Mouse (Mus musculus) spleen, adult 2 months (tissue): ENCODE measurements around the gene Grtp1. TPM values are rescaled to one million over a fixed set of nuclear protein-coding genes. Genes with fewer than 3 reads are reported as not detected.

Experiments
- DNase-seq, 2 experiments: peaks; one replicate each; pipeline versions ENCODE4 v3.0.0 to v3.0.0-alpha.2; 2012 to 2021; ENCODE audit warnings: low spot score in 2 of 2, low read depth in 1 of 2
- H3K27ac ChIP-seq: fragments of 200-500 bp; 2 replicates; pipeline ENCODE4 v1.5.1; 2012; ENCODE audit warnings: low read length, inconsistent platforms; ENCODE audit not compliant: insufficient read depth
- H3K27me3 ChIP-seq: fragments of 200-500 bp; 2 replicates; pipeline ENCODE4 v1.6.1; 2012; ENCODE audit warnings: mild to moderate bottlenecking, moderate library complexity, low read length, inconsistent platforms; ENCODE audit not compliant: control insufficient read depth, insufficient read depth
- H3K36me3 ChIP-seq: fragments of 200-500 bp; 2 replicates; pipeline ENCODE4 v1.6.1; 2012; ENCODE audit warnings: mild to moderate bottlenecking, low read length, inconsistent platforms; ENCODE audit not compliant: control insufficient read depth, insufficient read depth
- H3K4me1 ChIP-seq: fragments of 200-500 bp; 2 replicates; pipeline ENCODE4 v1.6.1; 2011; ENCODE audit warnings: inconsistent platforms; ENCODE audit not compliant: control insufficient read depth, insufficient read depth, insufficient read length
- H3K4me3 ChIP-seq: fragments of 200-500 bp; 2 replicates; pipeline ENCODE4 v1.5.1; 2011; ENCODE audit warnings: mild to moderate bottlenecking, inconsistent platforms; ENCODE audit not compliant: insufficient read depth, insufficient read length; ENCODE audit errors: extremely low read depth
- CTCF ChIP-seq: fragments of 200-500 bp; IDR thresholded peaks from 2 replicates; pipeline ENCODE4 v1.5.1; 2011; ENCODE audit warnings: mild to moderate bottlenecking, inconsistent platforms; ENCODE audit not compliant: insufficient read depth, insufficient read length, insufficient replicate concordance; ENCODE audit errors: extremely low read depth
- POLR2A ChIP-seq: fragments of 200-500 bp; IDR thresholded peaks from 2 replicates; pipeline ENCODE4 v1.6.1; 2011; ENCODE audit warnings: low read depth, low read length, inconsistent platforms
- WGBS: fragments of 180-500 bp; shearing (Covaris S2); methylation state at CpG from one replicate; pipeline ENCODE4 v1.1.7; 2018; 5-methylcytosine and 5-hydroxymethylcytosine counted together
- polyA plus RNA-seq: library from polyadenylated mRNA; depleted of rRNA; stranded (reverse); fragments of >200 nt; gene quantifications from 2 replicates; pipeline ENCODE4 v1.2.3, GENCODE M21; 2012

The Grtp1 gene
- polyA plus RNA-seq, 1 experiment = 1.6 TPM

GRCm38 (mm10) chr8:13206290-13206689, 5.9 kb upstream of the Grtp1 start:
- Histone ChIP-seq H3K4me3 (no peak overlapping the region), H3K4me1 (no peaks in the 10 kb centered on the region), H3K36me3 (no peaks in the 10 kb centered on the region), H3K27me3 (0 out of 2 replicates have a peak, but pooled peaks cover 2% of the 10 kb centered on the region), H3K27ac (no peak overlapping the region)
- 78% methylated on average over 5 of the region's 5 CpGs for WGBS
- DNase-seq = no peak
- TF ChIP-seq POLR2A = no peak
- TF ChIP-seq CTCF = no peak

GRCm38 (mm10) chr8:13205311-13205710, 4.9 kb upstream of the Grtp1 start:
- H3K27me3 ChIP-seq = peaks cover 6% of the 10 kb centered on the region
- no peaks in the 10 kb centered on the region; the same call in none of the 2 replicates for H3K4me1 ChIP-seq
- no peaks in the 10 kb centered on the region for H3K36me3 ChIP-seq
- DNase-seq = no peak
- H3K27ac ChIP-seq = no peak overlapping the region
- H3K4me3 ChIP-seq = no peak overlapping the region
- WGBS = 94% methylated on average over 5 of the region's 5 CpGs
- no peak for TF ChIP-seq CTCF
- TF ChIP-seq POLR2A = no peak

GRCm38 (mm10) chr8:13204371-13205140, 4.1 kb upstream of the Grtp1 start:
- TF ChIP-seq POLR2A (no peak), CTCF (no peak)
- Histone ChIP-seq H3K27ac (no peak overlapping the region), H3K27me3 (peaks cover 11% of the 10 kb centered on the region), H3K4me3 (no peak overlapping the region), H3K36me3 (no peaks in the 10 kb centered on the region), H3K4me1 (no peaks in the 10 kb centered on the region; the same call in none of the 2 replicates)
- DNase-seq = no peak
- WGBS = 76% methylated on average over 12 of the region's 12 CpGs

GRCm38 (mm10) chr8:13203472-13203871, 3.1 kb upstream of the Grtp1 start:
- H3K4me3 ChIP-seq = no peak overlapping the region
- H3K4me1 ChIP-seq = no peaks in the 10 kb centered on the region; the same call in none of the 2 replicates
- no peak overlapping the region for H3K27ac ChIP-seq
- 58% methylated on average over 1 of the region's 1 CpGs for WGBS
- no peak for DNase-seq
- TF ChIP-seq CTCF (no peak), POLR2A (no peak)
- H3K27me3 ChIP-seq = peaks cover 12% of the 10 kb centered on the region
- no peaks in the 10 kb centered on the region for H3K36me3 ChIP-seq

GRCm38 (mm10) chr8:13202806-13203205, 2.4 kb upstream of the Grtp1 start:
- WGBS = 70% methylated on average over 3 of the region's 3 CpGs
- H3K4me3 ChIP-seq = no peak overlapping the region
- peak overlapping the region; percentile 32; the same call in 1 of the 2 replicates for H3K27ac ChIP-seq
- no peak for DNase-seq
- TF ChIP-seq POLR2A (no peak), CTCF (no peak)
- H3K4me1 ChIP-seq = no peaks in the 10 kb centered on the region; the same call in none of the 2 replicates
- H3K27me3 ChIP-seq = peaks cover 12% of the 10 kb centered on the region
- no peaks in the 10 kb centered on the region for H3K36me3 ChIP-seq

- TF ChIP-seq CTCF (no peak), POLR2A (no peak)
- Histone ChIP-seq H3K4me1 (no peaks in the 10 kb centered on the region; the same call in none of the 2 replicates), H3K4me3 (no peak overlapping the region), H3K27me3 (peaks cover 12% of the 10 kb centered on the region), H3K27ac (no peak overlapping the region), H3K36me3 (no peaks in the 10 kb centered on the region)
- DNase-seq = no peak
- 54% methylated on average over 3 of the region's 3 CpGs for WGBS
These were observed 1.6 kb upstream of the Grtp1 start for GRCm38 (mm10) chr8:13202041-13202440.

- WGBS = 5% methylated on average over 18 of the region's 18 CpGs
These were observed 554 bp upstream of the Grtp1 start for GRCm38 (mm10) chr8:13201013-13201334.

More at GRCm38 (mm10) chr8:13201013-13201334, 554 bp upstream of the Grtp1 start:
- Histone ChIP-seq H3K36me3 (no peaks in the 10 kb centered on the region), H3K27ac (no peak overlapping the region; the same call in 1 of the 2 replicates), H3K4me1 (no peaks in the 10 kb centered on the region; the same call in none of the 2 replicates), H3K27me3 (peaks cover 13% of the 10 kb centered on the region), H3K4me3 (peak overlapping the region; percentile 30; the same call in 1 of the 2 replicates)
- DNase-seq = no peak
- no peak for TF ChIP-seq CTCF
- no peak for TF ChIP-seq POLR2A
